Mouse (Mus musculus) gastrocnemius, postnatal 14 days (tissue): ENCODE results near the gene Ldlrad3. TPM values are rescaled to one million over a fixed set of nuclear protein-coding genes. Genes with fewer than 3 reads are reported as not detected.
A peak's percentile ranks its signal among the peaks of the same experiment; 100 is the strongest.

Experiments
- DNase-seq: peaks from one replicate; pipeline ENCODE4 v3.0.0; 2021; ENCODE audit warnings: mixed read lengths
- intact Hi-C: fragments of 180-260 bp; cut with DNase I; formaldehyde crosslinking; loops from one replicate; pipeline ENCODE4 v1.15.1; 2025; ENCODE audit warnings: low total_unique reads
- total RNA-seq, 2 experiments: library from RNA; stranded (reverse); gene quantifications; 2 replicates each; pipeline ENCODE4 v1.2.3; 2021

Ldlrad3 gene
- total RNA-seq, 2 experiments from 2014 or later: 7.3 to 8.8 TPM

DNA sequence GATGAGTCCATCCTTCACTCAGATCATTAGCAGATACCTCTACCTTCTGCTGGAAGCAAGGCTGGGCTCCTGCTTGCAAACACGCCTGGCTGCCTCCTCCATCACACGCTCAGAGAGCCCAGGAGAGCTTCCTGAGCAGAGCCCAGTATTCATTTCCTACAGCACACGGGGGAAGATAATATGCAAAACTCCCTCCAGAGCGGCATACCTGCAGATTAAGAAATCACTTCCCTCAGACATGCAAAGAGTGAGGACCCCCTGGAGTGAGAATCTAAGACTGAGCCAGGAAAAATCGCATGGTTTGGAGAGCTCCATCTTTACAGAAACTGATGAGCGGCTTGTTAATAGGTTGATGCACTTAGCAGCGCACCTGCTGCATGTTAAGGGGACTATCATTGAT, 158.9 kb downstream of the Ldlrad3 start:
- intact Hi-C loops: loop anchor here (5.0 kb wide), 1 partner anchor 120 kb away; no protein-coding TSS in a partner anchor
- DNase-seq: no peak

DNA sequence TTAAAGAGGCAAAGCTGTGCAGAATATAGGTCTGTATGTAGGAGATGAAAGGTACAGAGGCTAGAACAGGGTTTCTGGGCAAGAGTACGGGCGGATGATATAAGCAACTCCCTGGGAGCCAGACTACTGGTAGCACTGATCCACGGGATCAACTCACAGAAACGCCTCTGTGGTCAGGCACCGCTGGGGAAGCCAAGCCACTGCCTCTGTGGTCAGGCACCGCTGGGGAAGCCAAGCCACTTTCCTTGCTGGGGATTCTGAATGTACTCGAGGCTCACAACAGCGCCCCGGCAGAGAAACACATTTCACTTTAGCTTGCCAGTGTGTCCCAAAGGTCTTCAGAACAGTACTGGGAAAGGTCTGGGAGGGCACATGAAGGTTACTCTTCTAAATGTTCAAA, 160.0 kb downstream of the Ldlrad3 start:
- no peak for DNase-seq
- intact Hi-C loops: loop anchor here (5.0 kb wide), 1 partner anchor 119 kb away; no protein-coding TSS in a partner anchor

GRCm38 (mm10) chr2:102024483-102024882, 161.7 kb downstream of the Ldlrad3 start:
- no peak for DNase-seq
- intact Hi-C loops: no loop called here

DNA sequence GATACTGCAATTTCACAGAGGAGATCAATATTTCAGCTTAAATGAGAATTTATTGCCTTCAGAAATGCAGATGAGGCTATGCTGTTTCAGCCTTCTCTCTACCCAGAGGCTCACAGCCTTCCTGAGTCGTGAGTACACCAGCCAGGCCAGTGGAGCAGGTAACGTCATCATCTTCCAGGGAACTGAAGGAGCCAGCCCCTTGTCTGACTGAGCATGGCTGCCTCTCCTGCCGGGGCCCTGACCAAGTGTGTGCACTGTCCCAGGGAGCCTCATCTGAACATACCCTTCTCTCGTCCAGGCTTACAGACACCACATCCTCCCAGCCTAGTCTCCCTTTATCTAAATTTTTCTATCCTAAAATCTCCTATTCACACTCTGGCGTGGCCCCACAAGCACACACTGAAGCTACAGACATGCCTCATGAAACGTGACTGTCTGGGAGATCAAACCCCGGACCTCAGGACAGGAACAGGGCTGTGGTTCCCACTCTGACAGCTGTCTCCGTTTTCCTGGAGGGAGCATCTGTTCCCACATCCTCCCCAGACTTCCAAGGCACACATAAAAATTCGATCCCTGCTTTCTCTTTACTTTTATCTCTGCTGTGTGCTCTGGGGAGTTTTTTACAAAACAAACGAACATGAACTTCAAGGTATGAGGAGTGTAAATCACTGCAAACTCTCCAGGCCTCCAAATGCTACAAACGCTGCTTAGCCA, 164.7 kb downstream of the Ldlrad3 start:
- intact Hi-C loops: no loop called here
- DNase-seq: no peak

- DNase-seq: no peak
- intact Hi-C loops: no loop called here
These were observed 165.6 kb downstream of the Ldlrad3 start for GRCm38 (mm10) chr2:102020546-102020945.

DNA sequence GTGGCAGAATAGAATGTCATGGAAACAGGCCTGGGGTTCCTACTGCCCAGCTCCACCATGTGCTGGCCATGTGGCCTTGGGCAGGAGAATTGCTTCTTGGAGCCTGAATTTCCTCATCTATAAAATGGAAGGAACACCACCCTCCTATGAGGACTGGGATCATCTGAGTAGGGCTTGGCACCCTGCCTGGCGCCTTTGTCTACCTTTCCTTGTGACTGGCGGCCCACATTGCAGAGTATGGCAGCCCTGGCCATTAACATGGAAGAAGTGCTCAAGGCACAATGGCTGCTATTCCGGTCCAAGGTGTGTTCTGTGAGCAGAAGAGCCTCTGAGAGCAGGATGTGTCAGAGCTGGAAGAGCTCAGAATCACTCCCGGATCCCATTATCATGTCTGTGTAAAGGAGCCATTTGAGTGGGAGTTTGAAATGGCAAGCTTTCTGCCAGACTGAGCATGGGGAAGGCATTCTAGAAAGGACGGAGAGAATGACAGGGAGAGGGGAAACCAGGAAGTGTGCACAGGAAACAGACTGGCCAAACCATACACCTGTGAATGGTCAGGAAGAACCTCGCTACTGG, 171.6 kb downstream of the Ldlrad3 start:
- intact Hi-C loops: no loop called here
- DNase-seq: no peak

DNA sequence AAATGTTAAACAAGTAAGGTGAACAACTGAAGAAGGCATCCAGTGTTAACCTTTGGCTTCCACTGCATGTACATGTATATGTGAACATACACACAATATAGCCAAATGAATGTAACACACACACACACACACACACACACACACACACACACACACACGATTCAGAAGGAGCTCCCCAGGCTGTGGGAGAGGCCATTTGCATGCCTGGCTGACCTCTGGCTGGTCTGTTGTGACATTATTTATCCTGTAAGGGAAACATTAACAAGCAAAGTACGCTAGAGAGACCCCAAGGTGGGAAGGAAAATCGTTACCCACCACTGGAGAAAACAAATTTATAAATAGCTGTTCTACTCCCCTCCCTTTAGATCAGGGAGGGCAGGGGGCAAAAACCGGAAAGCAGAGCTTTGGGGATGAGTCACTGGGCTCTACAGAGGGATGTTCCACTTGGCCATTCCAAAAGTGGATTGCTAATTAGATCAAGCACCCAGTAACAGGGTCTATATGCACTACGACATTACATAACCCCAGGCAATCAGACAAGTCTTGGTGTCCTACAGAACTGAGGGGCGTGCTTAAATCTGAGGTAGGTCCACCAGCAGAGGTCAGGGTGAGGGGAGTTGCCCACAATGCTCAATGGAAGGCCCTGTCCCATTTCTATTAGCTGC, 174.7 kb downstream of the Ldlrad3 start:
- no peak for DNase-seq
- intact Hi-C loops: no loop called here

GRCm38 (mm10) chr2:102009766-102010265, 176.4 kb downstream of the Ldlrad3 start:
- peak; percentile 47 for DNase-seq
- intact Hi-C loops: no loop called here

DNA sequence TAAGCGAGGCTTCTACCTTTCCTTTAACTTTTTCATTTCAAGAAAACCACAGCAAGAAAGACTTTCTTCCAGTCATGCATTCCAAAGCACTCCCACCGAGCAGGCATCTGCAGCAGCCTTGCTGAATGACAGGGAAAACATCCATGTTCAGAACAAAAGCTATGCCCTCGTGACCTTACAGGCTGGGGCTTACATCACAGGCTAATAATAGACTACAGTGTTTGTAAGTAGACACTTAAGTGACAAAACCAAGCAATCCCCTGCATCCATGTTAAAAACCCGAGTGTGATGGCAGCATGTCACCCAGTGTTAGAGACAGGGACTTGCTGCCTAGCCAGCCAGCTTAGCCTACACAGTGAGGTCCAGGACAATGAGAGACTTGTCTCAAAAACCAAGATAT, 180.0 kb downstream of the Ldlrad3 start:
- no peak for DNase-seq
- intact Hi-C loops: no loop called here

DNA sequence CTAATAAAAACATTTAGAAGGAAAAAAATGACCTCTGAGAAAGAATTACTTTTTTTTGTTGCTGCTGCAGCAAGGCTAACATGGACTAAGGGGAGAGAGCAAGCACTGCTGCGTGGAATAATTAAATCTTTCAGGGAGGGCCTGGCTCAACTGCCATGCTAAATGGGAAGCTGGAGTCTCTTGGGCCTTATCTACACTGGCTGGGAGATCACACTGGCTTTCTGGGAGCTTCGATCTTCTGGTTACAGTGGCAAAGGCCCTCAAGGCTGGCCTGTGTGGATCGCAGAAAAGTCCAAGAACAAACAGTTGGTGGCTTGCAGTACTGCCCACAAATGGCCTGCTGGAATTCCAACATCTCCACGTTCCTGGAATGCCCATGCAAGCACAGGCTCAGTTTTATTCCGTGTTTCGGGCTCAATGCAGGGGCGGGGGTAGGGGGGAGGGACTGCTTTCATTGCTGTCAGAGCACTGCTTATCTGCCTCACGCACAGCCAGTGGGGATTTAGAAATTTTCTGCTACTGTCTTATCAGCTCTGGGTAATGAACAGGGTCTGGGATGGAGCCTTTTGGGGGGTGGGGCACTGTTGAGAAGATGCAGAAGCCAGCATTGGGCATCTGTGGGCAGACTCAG, 180.7 kb downstream of the Ldlrad3 start:
- no peak for DNase-seq
- intact Hi-C loops: no loop called here

DNA sequence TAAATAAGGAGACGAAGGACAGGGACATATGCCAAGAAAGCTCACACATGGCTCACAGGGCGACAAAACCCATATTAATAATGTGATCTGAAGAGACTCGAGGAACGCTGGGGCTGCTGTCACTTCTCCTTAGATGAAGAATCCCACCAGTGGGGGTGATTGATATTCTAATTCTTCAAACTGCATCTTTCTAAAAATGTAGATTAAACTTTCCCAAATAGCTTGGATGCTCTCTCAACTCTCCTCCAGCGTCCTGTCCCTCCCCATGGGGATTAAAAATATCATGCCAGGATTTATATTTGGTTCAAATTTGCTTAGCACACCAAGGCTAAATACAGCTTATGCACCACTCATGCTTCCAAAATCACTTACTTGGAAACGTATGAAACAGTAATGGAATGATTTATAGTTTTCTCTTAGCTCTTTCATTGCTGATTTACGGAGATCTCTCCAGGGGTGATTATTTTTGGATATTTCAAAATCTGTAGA, 182.4 kb downstream of the Ldlrad3 start:
- no peak for DNase-seq
- intact Hi-C loops: no loop called here

DNA sequence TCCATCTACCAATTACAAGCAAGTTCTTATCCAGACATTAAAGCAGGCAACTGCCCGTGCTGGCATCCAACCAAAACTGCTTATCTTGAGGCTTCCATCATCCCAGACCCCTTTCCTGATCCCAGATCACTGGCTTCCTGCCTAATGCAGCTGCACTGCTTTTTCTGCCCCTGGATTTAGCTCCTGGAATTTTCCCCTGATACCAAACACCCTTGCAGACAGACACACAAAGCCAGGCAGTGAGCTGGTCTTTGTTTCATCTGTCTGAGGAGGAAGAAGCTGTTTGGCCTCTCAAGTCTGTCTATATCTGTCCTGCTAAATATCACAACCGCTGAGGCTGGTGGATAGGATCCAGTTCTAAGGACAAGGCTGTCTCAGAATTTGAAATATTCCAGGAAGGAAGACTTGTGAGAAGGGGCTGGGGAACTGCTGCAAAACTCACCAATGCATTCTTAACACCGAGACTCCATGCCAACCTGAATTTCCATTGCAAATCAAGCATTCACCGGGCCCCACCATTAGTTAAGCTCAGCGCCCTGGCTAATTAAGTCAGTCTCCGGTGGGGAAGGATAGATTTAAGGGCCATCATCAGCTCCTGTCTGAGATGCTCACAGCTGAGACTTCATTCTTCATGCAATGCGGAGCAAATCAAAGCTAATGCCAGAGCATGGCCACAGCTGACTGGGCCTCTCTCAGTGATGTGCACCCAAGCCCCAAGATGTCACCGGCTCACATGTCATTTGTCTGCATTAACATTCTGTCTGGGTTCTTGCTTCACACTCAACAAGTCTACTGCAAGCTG, 183.0 kb downstream of the Ldlrad3 start:
- no peak for DNase-seq
- intact Hi-C loops: no loop called here

DNA sequence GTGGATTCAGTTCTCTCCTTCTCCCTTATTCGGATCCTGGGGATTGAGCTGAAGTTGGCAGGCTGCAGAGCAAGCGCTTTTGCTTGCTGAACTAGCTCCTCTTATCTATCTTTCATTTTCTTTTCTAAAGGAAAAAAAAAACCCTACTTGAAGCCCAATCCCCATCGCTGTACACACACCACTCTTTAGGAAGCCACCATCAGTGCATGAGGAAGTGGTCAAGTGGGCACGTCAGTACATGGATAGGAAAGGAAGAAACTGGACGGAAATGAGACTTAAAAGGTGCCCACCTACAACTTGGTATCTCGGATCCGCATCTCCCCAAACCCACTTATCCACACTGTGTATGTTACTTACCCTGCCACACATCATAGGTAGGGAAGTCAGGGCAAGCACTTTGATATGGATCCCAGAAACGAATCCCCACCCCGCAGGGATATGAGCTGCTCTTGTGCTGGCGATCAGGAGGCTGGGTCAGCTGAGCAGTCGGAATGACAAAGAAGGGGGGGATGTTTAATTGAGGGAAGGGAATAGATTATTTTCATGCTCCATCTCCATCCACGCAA, 183.7 kb downstream of the Ldlrad3 start:
- DNase-seq: no peak
- intact Hi-C loops: no loop called here

DNA sequence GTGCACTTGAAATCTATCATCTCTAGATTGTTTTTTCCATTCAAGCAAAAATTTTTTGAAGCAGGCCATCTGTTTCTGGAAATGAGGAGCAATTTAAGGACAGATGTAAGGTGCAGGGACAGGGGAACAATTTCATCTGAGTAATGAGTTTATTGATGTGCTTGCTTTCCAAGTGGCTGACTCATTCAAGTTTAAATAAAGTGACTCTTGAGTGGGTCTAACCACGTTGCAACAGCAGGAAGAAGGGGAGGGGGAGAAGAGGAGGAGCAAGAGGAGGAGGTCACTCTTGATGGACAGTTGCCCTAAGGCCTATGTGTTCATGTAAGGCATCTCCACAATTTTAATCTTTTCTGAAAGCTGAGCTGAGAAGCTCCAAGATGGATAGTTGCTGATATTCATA, 184.5 kb downstream of the Ldlrad3 start:
- intact Hi-C loops: no loop called here
- no peak for DNase-seq

DNA sequence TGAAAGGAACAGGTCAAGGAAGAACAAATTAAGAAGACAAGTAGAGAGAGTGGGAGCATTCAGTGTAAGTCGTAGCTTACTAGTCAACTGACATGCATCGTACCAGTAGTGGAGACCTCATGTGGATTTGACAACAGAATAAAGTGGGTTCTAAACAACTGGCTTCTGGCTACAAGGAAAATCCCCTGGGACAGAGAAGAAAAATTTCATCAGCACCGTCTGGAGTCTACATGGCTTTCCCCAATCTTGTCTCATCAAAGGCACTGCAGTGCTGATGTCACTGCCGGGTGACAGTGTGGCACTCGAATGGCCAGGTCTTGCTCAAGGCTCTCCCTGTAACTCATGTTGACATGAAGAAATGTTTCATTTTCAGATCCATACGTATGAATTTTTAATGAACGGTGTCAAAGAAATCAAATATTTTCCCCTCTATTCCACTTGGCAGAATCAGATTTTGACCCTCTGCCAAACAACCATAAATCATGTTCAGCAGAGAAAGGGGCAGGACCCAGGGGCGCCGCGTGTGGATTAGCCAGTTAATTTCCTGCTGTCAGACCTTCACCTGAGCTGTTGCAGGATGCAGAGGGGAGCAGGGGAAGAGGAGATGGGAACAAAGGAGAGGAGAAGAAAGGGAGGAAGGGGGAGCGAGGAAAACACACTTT, 187.1 kb downstream of the Ldlrad3 start:
- intact Hi-C loops: no loop called here

DNA sequence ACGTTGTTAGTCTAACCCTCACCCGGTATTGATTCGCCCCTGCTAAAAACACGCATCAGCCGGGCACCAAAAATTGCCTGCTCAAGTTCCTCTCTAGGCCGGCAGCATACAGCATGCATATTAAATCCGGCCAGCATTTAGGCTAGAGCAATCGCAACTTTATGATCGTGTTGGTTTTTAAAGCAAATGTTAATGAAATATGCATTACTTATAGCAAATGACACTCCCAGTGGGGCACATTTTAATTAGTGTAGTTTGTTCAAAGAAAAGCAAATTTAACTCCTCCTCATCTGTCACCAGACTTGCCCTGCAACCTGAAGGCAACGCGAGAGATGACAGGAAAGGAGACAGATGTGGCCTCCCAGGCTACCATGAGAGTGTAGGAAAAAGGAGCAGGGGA, 189.2 kb downstream of the Ldlrad3 start:
- no peak for DNase-seq
- intact Hi-C loops: no loop called here

More for the DNA sequence above, 187.1 kb downstream of the Ldlrad3 start:
- DNase-seq: no peak

- no peak for DNase-seq
- intact Hi-C loops: no loop called here
These were observed 193.4 kb downstream of the Ldlrad3 start for GRCm38 (mm10) chr2:101992574-101993310.

DNA sequence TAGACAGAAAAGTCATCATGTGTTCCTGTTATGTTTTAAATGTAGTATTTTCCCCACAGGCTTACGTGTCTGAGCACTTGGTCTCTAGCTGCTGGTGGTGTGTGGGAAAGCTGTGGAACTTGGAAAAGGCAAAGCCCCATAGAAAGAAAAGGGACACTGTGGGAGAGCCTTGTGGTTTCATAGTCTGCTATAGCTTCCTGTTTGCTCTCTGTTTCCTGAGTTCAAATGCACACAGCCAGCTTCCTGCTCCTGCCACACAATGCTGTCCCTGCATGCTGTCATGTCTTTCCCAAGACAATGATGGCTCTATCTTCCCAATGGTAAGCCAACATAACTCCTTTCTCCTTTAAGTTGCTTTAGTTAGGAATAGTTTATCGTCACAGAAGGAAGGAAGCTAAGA, 194.5 kb downstream of the Ldlrad3 start:
- intact Hi-C loops: no loop called here

More for the DNA sequence above, 194.5 kb downstream of the Ldlrad3 start:
- no peak for DNase-seq
